Mouse (Mus musculus): ENCODE data around the gene Adam20.
"Not testable (repeated sequence)": the region's sequence is repeated elsewhere in the genome, so short reads cannot be mapped to it uniquely, and the experiment has no call there.

GRCm38 (mm10) chr8:40792973-40793372 is at the start of gene Adam20:
- not testable (repeated sequence) for TF ChIP-seq CTCF (conservative IDR thresholded peaks at IDR 0.05 in 1 of 2, IDR thresholded peaks at IDR 0.05 in 1 of 2; ENCODE audit: low read depth in 2 of 2, low read length in 2 of 2); ETS1 (conservative IDR thresholded peaks at IDR 0.05; ENCODE audit: low read depth, low read length); HCFC1 (IDR thresholded peaks at IDR 0.05; ENCODE audit: low read depth, low read length); MAFK (IDR thresholded peaks at IDR 0.05; ENCODE audit: insufficient replicate concordance, low read length); EP300 (IDR thresholded peaks at IDR 0.05; ENCODE audit: low read length); USF2 (conservative IDR thresholded peaks at IDR 0.05; ENCODE audit: low read depth, low read length)
